Mouse (Mus musculus) MEL (cell line): Measurements from ENCODE around the gene Sema3e. TPM values are rescaled to one million over a fixed set of nuclear protein-coding genes. Genes with fewer than 3 reads are reported as not detected.

Source experiments
- DNase-seq: peaks from one replicate; pipeline ENCODE4 v3.0.0; 2011; ENCODE audit warnings: low read depth, low spot score
- H3K27ac ChIP-seq: 2 replicates; pipeline ENCODE4 v1.5.1; 2012; ENCODE audit warnings: low read depth, mild to moderate bottlenecking, control low read depth, low read length, moderate library complexity; ENCODE audit not compliant: control insufficient read depth
- H3K27me3 ChIP-seq, 2 experiments: fragments of 150-350 bp in 1 of 2; sonication (generic) in 1 of 2; 2 replicates each; pipeline ENCODE4 v1.6.1; 2012; ENCODE audit warnings: low read length in 2 of 2, mild to moderate bottlenecking in 2 of 2, improper control_type of control experiment in 1 of 2, moderate library complexity in 1 of 2; ENCODE audit not compliant: insufficient read depth in 2 of 2, control insufficient read depth in 1 of 2
- H3K36me3 ChIP-seq, 2 experiments: 2 replicates each; pipeline ENCODE4 v1.6.1; 2012 to 2014; ENCODE audit warnings: low read length in 2 of 2, improper control_type of control experiment in 1 of 2, inconsistent platforms in 1 of 2, mild to moderate bottlenecking in 1 of 2; ENCODE audit not compliant: insufficient read depth in 2 of 2, control insufficient read depth in 1 of 2
- H3K4me1 ChIP-seq, 2 experiments: fragments of 150-350 bp in 1 of 2; sonication (generic) in 1 of 2; 2 replicates each; pipeline ENCODE4 v1.6.1; 2012; ENCODE audit warnings: low read length in 2 of 2, improper control_type of control experiment in 1 of 2, mild to moderate bottlenecking in 1 of 2; ENCODE audit not compliant: insufficient read depth in 2 of 2, control insufficient read depth in 1 of 2
- H3K4me3 ChIP-seq, 2 experiments: fragments of 150-350 bp in 1 of 2; sonication (generic) in 1 of 2; 2 replicates each; pipeline ENCODE4 v1.5.1; 2012; ENCODE audit warnings: low read depth in 2 of 2, low read length in 2 of 2, mild to moderate bottlenecking in 2 of 2, moderate library complexity in 2 of 2, control low read depth in 1 of 2, improper control_type of control experiment in 1 of 2; ENCODE audit not compliant: control insufficient read depth in 1 of 2, insufficient read depth in 1 of 2
- H3K79me2 ChIP-seq: 2 replicates; pipeline ENCODE4 v1.6.1; 2012; ENCODE audit warnings: mild to moderate bottlenecking, low read length, moderate library complexity; ENCODE audit not compliant: control insufficient read depth, poor library complexity, insufficient read depth
- H3K9ac ChIP-seq: 2 replicates; pipeline ENCODE4 v1.6.1; 2012; ENCODE audit warnings: low read depth, mild to moderate bottlenecking, control low read depth, low read length, moderate library complexity; ENCODE audit not compliant: control insufficient read depth, poor library complexity, severe bottlenecking
- H3K9me3 ChIP-seq: fragments of 150-350 bp; sonication (generic); replicated peaks from 2 replicates; pipeline ENCODE4 v1.6.1; 2012; ENCODE audit warnings: mild to moderate bottlenecking, low read length, improper control_type of control experiment, moderate library complexity; ENCODE audit not compliant: insufficient read depth
- BHLHE40 ChIP-seq: IDR thresholded peaks from 2 replicates; pipeline ENCODE4 v1.6.1; 2012; ENCODE audit warnings: low read depth, mild to moderate bottlenecking, inconsistent platforms, low read length, improper control_type of control experiment, borderline replicate concordance
- CHD1 ChIP-seq: IDR thresholded peaks from 2 replicates; pipeline ENCODE4 v1.6.1; 2012; ENCODE audit warnings: low read depth, mild to moderate bottlenecking, inconsistent platforms, low read length, improper control_type of control experiment
- E2F4 ChIP-seq: IDR thresholded peaks from 2 replicates; pipeline ENCODE4 v1.6.1; 2011; ENCODE audit warnings: low read depth, low read length, improper control_type of control experiment, borderline replicate concordance
- GABPA ChIP-seq: IDR thresholded peaks from 2 replicates; pipeline ENCODE4 v1.6.1; 2012; ENCODE audit warnings: low read depth, mild to moderate bottlenecking, inconsistent platforms, low read length, improper control_type of control experiment, moderate library complexity
- JUND ChIP-seq: IDR thresholded peaks from 2 replicates; pipeline ENCODE4 v1.6.1; 2011; ENCODE audit warnings: low read depth, mild to moderate bottlenecking, improper control_type of control experiment, low read length
- MAX ChIP-seq: IDR thresholded peaks from 2 replicates; pipeline ENCODE4 v1.6.1; 2011; ENCODE audit warnings: low read length, improper control_type of control experiment
- MEF2A ChIP-seq: IDR thresholded peaks from 2 replicates; pipeline ENCODE4 v1.6.1; 2014; ENCODE audit warnings: low read depth, mild to moderate bottlenecking, inconsistent platforms, low read length, improper control_type of control experiment; ENCODE audit not compliant: poor library complexity, insufficient replicate concordance, severe bottlenecking; ENCODE audit errors: extremely low read depth
- MXI1 ChIP-seq: IDR thresholded peaks from 2 replicates; pipeline ENCODE4 v1.6.1; 2011; ENCODE audit warnings: mild to moderate bottlenecking, low read depth, low read length, improper control_type of control experiment
- NELFE ChIP-seq: IDR thresholded peaks from 2 replicates; pipeline ENCODE4 v1.6.1; 2011; ENCODE audit warnings: low read depth, low read length, improper control_type of control experiment
- POLR2AphosphoS5 ChIP-seq: IDR thresholded peaks from 2 replicates; pipeline ENCODE4 v1.6.1; 2012; ENCODE audit warnings: low read depth, borderline replicate concordance, mild to moderate bottlenecking, inconsistent platforms, low read length, moderate library complexity, mixed read lengths
- SIN3A ChIP-seq: IDR thresholded peaks from 2 replicates; pipeline ENCODE4 v1.6.1; 2012; ENCODE audit warnings: low read length, improper control_type of control experiment, inconsistent platforms
- TCF12 ChIP-seq: IDR thresholded peaks from 2 replicates; pipeline ENCODE4 v1.6.1; 2014; ENCODE audit warnings: low read depth, mild to moderate bottlenecking, inconsistent platforms, low read length, improper control_type of control experiment, moderate library complexity
- USF2 ChIP-seq, 2 experiments: IDR thresholded peaks; 2 replicates each; pipeline ENCODE4 v1.6.1; 2011 to 2012; ENCODE audit warnings: improper control_type of control experiment in 2 of 2, low read length in 2 of 2, borderline replicate concordance in 1 of 2, inconsistent platforms in 1 of 2, low read depth in 1 of 2, mild to moderate bottlenecking in 1 of 2; ENCODE audit not compliant: insufficient read depth in 1 of 2
- polyA plus RNA-seq, 2 experiments: library from polyadenylated mRNA; stranded (reverse) in 1 of 2; unstranded in 1 of 2; fragments of >175 nt in 1 of 2; fragments of >200 nt in 1 of 2; gene quantifications; 2 replicates each; pipeline versions ENCODE4 v1.2.1 to v1.2.4; 2012; ENCODE audit warnings: low replicate concordance in 2 of 2, low read depth in 1 of 2; ENCODE audit not compliant: insufficient read length in 2 of 2, insufficient read depth in 1 of 2, missing spikeins in 1 of 2
- total RNA-seq: library from RNA; depleted of rRNA; stranded (reverse); fragments of 300-350 nt; gene quantifications from 2 replicates; pipeline ENCODE4 v1.2.3, GENCODE M21; 2012

The Sema3e gene
- total and polyA plus RNA-seq, 3 experiments, result not detected

DNA sequence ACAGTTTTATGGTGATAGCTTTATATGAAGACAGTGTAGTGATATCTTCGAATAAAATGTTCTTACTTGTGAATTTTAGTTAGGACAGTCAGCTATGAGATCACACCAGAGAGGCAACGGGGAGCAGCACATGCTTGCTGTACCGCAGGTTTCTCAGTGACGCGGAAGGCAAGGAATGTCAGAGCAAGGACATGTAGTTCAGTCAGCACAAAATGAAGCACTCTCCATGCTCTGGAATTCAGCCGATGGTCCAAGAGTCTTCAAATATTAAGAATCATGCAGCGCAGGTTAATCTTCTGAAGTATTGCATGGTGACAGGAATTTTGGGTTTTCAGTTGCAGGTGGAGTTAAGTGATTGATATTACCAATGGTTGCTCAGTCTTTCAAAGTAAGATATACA lies 3.3 kb downstream of the Sema3e start:
- no peak overlapping the region for H3K4me3 ChIP-seq
- no peaks in the 10 kb centered on the region for H3K4me1 ChIP-seq
- TF ChIP-seq MXI1 (no peak), MAX (no peak), NELFE (no peak), POLR2AphosphoS5 (no peak), TCF12 (no peak)
- DNase-seq, result no peak
- no peaks in the 10 kb centered on the region for H3K36me3 ChIP-seq
- no peaks in the 10 kb centered on the region for H3K9me3 ChIP-seq
- H3K9ac ChIP-seq, result no peak overlapping the region
- H3K27ac ChIP-seq, result no peak overlapping the region
- no peaks in the 10 kb centered on the region; a peak in 1 of 4 replicates for H3K27me3 ChIP-seq
- no peaks in the 10 kb centered on the region for H3K79me2 ChIP-seq

DNA sequence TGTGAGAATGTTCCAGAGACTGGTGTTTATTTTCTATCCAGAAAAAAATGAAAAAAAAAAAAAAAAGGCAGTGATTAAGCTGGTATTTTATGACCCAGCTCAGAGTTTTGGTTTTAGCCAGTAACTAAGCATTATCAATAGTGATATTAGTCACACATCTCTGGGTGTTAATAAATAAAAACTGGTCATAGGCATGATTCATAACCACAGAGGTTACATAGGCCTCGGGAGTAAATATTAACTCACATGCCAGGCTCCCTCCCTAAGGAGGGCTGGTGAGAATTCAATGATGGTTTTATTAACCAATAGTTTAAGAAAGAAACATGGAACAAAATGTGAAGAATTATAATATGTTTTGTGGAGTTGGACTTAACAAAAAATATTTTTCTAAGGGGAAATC lies 5.7 kb downstream of the Sema3e start:
- DNase-seq, result no peak
- Histone ChIP-seq H3K4me3 (no peak overlapping the region), H3K79me2 (no peaks in the 10 kb centered on the region), H3K36me3 (no peaks in the 10 kb centered on the region), H3K27ac (no peak overlapping the region), H3K9ac (no peak overlapping the region), H3K4me1 (no peaks in the 10 kb centered on the region), H3K27me3 (no peaks in the 10 kb centered on the region; a peak in 1 of 4 replicates), H3K9me3 (no peaks in the 10 kb centered on the region)
- no peak for TF ChIP-seq USF2 (IDR thresholded peaks at IDR 0.05; ENCODE audit: borderline replicate concordance in 1 of 2, insufficient read depth in 1 of 2, low read depth in 1 of 2, low read length in 2 of 2)

DNA sequence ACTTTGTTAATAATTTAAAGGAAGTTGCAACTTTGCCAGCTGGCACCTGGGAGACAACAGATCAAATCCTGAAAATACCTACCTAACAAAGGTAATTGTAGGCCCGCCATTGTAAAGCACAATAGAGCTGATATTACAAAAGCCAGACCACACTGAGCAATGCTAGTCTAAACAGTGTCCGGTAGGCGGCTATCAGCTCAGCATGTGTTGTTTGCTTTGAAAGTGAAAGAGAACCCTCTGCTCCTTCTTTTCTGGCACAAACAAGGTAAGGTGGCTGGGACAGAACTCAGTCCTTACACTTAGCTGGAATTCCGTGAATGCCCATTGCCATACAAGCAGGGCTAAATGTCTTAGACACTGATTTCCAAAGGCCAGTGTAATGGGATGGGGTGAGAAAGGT lies 7.0 kb downstream of the Sema3e start:
- no peak overlapping the region for H3K9ac ChIP-seq
- H3K27me3 ChIP-seq, result no peaks in the 10 kb centered on the region; a peak in 1 of 4 replicates
- no peak overlapping the region for H3K4me3 ChIP-seq
- no peaks in the 10 kb centered on the region for H3K9me3 ChIP-seq
- no peaks in the 10 kb centered on the region for H3K79me2 ChIP-seq
- TF ChIP-seq MAX, result no peak
- no peaks in the 10 kb centered on the region for H3K36me3 ChIP-seq
- no peak overlapping the region for H3K27ac ChIP-seq
- DNase-seq, result no peak
- H3K4me1 ChIP-seq, result no peaks in the 10 kb centered on the region

DNA sequence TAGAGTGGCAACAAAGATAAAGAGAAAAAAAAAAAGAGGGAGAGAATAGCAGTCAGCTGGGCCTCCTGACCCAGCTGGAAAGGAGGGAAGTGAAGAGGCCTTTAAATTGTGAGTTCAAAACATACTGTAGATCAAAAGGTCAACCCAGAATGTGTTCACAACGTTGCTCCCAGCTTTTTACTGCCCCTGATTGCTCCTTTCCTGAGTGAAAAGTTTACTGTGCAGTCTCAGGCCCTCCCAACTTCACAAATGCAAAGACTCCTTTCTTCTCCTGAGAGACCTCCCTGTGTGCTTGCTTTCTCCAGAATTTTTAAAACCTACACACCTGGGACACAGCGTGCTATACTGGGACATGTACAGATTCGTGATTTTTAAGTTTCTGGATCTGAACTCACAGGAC lies 8.2 kb downstream of the Sema3e start:
- Histone ChIP-seq H3K4me3 (no peak overlapping the region), H3K27ac (no peak overlapping the region), H3K9ac (no peak overlapping the region), H3K4me1 (no peaks in the 10 kb centered on the region), H3K27me3 (no peaks in the 10 kb centered on the region; a peak in 1 of 4 replicates), H3K36me3 (no peaks in the 10 kb centered on the region), H3K79me2 (no peaks in the 10 kb centered on the region), H3K9me3 (no peaks in the 10 kb centered on the region)
- no peak for TF ChIP-seq MEF2A
- TF ChIP-seq GABPA, result no peak
- no peak for TF ChIP-seq BHLHE40
- no peak for TF ChIP-seq SIN3A
- no peak for TF ChIP-seq CHD1
- TF ChIP-seq E2F4, result no peak
- no peak for TF ChIP-seq JUND
- DNase-seq, result no peak
